Mouse (Mus musculus): Measurements from ENCODE around the gene Gm28308.

DNA sequence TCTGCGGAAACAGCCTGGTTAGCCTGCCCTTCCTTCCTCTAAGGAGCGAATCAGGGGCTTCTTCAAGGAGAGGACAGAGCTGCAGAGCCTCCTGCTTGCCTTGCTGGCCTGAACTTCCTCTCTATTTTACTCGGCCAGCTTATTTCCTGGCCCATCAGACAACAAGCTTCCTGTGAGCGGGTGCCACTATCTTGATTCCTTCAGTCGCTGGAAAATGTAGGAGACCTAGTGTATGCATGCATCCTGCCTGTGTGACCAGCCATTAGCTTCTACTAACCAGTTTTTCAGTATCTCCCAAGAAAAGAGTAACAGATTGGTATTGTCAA lies 42.3 kb downstream of the Gm28308 start:
- no peak for TF ChIP-seq CTCF (IDR thresholded peaks at IDR 0.05; ENCODE audit: low read depth)
- TF ChIP-seq EP300 (IDR thresholded peaks at IDR 0.05; ENCODE audit: low read depth), result no peak
